Mouse (Mus musculus): ENCODE measurements at regions not wholly inside any gene's neighbourhood (a gene's known extent, or its start where the extent isn't known, plus 50 kb on each side); places are given as distances from the start of the nearest gene placed in this dataset.

DNA sequence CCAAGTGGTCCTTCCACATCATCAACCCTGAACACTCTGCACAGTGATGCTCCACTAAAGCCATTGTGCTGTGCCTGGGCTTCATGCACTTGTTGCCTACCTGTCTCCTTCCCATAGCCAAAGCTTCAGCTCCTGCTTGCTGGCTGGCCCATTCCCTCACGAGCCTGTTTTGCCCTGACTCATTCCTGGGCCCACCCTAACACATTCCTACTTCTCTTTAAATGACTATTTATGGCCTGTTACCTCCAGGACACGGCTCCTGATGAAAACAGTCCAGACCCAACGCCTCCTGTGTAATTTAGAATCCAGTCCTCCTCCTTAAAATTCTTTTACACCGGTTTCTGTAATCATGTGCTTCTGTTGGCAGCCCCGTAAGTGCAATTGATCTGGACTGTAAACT, 175.1 kb upstream of the Tnp1 start:
- TF ChIP-seq POLR2A (IDR thresholded peaks at IDR 0.05; ENCODE audit: borderline replicate concordance, insufficient read depth, low read length) (no peak), CTCF (IDR thresholded peaks at IDR 0.05; ENCODE audit: borderline replicate concordance, insufficient read depth, low read depth, low read length) (no peak)

Measured in cerebellum, adult 2 months (tissue).